Mouse (Mus musculus): ENCODE measurements around the gene Alg13.

Gene Alg13

DNA sequence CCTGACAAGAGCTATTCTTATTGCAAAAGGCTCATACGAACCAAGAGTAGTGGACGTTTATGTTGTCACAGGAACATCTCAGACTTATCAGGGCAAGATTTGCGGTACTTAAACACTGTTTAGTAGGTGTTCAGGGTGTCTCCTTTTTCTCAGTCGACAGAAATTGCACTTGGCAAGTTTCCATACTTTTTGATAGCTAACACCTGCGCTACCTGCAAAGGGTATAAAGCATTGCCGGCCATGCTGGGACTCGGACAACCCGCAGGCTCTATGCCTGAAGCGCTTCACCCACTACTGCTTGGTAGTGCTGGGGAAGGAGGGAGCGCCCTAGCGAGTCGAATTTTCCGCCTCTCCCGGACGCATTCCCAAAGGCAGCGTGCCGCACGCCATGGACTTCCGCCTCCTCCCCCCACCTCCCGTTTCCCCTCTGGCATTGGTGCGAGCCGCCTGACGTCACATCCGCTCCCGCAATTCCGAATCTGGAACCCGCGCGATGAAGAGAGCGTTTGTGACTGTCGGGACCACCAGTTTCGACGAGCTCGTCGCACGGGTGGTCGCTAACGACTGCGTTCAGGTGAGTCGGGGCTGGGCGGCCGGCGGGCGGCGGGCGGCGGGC, at the start of gene Alg13:
Alg13 (plus strand) TSS at position 257 of the 616 bp plus-strand sequence.
- DNase-seq (ENCODE audit: low spot score) = peak; percentile 25

DNA sequence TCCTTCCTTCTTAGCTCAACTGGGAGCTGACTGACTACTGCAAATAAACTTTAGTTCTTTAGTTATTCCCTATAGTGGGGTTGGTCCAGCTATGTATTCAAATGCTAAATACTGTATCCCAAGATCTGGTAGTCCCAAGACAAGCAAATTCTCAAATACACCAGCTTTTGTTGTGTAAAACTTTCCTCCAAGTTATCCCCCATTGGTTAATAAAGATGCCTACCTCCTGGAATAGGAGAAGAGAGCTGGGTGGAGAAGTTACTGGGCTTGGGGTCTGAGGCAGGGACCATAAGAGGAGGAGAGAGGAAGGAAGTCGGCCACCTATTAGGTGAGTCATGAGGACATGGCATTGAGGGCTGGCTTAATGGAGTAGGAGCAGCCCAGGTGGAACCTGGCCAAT, 49.0 kb upstream of the Alg13 start:
- DNase-seq (ENCODE audit: low spot score) = no peak

DNA sequence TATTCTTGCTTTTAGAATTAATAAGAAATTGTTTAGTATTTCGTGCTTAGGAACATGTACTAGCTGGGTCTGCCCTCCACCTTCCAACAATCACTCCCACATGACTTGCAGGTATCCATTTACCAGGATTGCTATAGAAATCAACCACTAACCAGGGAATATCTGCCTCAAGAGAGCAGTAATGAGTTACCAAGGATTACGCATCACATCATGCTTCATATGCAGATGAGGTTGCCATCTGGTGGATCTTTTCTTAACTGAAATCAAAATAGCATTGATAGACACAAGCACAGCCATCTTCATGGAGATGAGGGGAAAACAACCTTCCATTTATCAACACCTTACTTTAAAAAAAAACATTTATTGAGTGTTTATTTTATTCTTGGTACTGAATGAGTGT, 16.1 kb upstream of the Alg13 start:
- DNase-seq (ENCODE audit: low spot score) = no peak

DNA sequence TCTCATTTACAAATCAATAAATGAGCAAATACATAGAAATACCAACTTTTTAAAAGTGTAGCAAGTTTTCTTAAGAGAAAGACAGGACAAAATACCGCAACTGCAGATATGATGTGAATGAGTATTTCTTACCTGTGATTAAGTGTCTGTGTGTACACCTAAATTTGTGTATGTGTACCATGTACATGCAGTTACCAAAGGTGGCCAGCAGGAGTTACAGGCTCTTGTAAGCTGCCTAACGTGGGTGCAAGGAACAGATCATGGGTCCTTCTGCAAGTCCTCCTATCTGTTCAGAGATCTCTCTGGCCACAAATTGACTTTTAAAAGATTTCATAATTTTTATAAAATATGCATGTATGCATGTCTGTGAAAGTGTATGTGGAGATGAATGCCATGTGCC, 11.9 kb upstream of the Alg13 start:
- DNase-seq (ENCODE audit: low spot score) = no peak

DNA sequence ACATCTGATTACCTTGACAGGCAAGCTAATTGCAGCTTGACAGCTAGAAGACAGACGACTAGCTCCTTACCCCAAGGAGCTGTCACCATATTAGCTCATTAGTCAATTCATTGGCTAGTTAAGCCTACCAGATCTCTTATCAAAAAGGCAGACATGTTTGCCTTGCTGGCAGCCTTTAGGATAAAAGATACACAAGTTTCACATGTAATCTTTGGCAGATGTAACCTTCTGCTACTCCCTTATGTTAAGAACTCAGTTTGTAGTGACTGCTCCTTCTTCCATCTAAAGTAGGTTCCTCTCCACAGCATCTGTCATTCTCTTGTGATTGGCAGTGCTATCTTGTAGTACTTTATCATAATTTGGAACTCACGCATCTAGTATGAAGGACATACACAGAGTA, 3.6 kb upstream of the Alg13 start:
- DNase-seq (ENCODE audit: low spot score) = no peak

DNA sequence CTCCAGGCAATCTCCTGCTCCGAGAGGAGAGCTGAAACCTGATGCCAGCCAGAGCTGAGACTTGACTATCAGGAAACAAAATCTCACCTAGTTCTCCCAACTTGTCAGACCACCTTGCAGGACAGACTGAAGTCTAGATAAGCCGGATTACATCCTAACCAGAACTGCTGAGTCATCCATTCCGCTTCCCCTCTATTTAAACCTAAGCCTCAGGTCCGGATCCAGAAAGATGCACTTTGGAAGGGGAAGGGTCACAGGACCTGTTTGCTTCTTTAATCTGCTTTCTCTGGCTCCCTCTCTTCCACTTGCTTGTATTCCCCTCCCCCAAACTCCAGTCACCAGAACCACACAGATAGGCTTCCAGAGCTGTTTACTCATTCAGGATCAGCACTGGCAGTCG, 2.6 kb upstream of the Alg13 start:
- no peak for DNase-seq (ENCODE audit: low spot score)

DNA sequence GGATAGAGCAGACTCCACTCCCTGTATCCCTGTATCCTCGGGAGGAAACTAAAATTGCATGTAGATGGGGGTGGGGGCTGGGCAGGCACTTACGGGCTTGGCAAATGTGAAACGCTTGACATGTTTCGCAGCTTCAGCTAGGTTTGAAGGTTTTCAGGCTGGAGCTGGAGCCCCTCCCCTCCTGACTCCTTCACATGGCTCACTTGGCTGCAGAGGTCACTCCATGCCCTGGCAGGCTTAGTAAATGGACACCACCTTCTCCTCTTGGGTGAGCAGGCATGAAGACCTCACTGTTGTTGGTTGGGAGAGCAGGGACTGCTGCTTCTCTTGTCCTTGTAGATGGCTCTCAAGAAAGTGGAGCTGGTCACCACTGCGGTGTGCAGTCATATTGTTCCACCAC, 1.6 kb upstream of the Alg13 start:
- no peak for DNase-seq (ENCODE audit: low spot score)

DNA sequence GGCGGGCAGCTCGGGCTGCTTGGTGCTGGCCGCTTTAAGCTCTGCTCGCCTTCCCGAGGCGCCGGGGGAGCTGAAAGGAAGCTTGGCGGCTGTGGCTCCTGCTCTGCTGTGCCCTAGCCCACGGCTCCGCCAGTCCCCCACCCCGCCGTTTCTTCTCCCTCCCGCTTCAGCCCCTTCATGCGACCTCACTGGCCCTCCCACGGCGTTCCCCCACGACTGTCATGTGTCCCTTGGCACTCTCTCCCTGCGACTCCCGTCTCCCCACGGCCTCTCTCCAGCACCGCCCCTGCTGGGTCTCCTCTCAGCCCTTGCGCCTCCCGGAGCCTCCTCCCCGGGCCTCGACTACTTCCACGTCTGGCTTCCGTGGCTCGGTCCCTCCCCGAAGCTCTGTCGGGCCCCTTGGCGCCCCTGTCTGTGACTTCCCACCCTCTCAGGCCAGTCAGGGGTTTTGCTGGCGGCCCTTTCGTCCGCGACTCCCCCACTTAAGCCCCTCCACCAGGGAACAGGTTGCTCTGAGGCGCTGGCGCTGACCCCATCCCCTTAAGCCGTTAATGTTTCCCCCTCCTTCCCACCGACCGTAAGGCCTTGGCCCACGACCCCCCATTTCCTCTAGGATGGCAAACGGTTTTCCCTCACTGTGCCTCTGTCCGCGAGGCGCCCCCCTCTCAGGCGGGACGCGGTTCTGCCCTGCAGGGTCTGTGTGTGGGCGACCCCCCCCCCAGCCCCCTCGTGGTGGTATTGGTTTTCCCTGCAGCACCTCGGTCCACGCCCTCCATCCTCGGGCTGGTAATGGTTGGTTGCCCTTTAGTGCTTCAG, 768 bp downstream of the Alg13 start:
- no peak for DNase-seq (ENCODE audit: low spot score)

DNA sequence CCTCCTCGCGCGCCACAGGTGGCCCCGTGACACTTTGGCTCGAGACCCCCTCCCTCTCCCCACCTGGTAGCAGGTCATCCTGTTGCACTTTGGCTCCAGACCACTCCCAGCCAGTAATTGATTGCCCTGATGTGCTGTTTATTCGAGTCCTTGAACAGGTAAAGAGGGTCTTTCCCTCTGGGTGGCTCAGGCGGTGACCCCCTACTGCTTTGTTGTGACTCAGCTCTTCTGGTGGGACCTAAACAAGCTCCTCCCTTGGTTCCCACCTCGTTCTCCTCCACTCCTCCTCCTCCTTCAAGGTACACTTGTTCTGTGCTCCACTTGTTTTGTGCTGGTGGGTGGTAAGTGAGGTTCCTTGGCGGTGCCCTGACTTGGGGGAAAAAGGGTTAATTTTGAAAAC, 1.8 kb downstream of the Alg13 start:
- DNase-seq (ENCODE audit: low spot score) = no peak

DNA sequence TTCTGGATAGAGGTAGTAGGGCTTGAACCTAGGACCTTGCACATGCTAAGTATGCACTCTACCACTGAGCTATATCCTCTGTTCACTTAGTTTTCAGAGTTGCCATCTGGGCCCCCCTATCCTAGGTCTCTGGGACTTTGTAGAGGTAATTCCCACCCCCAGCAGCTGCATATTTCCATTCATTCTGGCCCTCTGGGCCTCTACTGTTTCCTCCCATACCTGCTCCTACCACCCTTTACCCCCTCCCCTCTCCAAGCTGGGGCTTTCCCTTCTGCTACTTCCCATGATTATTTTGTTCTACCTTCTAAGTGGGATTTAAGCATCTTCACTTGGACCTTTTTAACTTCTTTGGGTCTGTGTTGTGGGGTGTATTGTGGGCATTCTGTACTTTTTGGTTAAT, 7.8 kb downstream of the Alg13 start:
- no peak for DNase-seq (ENCODE audit: low spot score)

DNA sequence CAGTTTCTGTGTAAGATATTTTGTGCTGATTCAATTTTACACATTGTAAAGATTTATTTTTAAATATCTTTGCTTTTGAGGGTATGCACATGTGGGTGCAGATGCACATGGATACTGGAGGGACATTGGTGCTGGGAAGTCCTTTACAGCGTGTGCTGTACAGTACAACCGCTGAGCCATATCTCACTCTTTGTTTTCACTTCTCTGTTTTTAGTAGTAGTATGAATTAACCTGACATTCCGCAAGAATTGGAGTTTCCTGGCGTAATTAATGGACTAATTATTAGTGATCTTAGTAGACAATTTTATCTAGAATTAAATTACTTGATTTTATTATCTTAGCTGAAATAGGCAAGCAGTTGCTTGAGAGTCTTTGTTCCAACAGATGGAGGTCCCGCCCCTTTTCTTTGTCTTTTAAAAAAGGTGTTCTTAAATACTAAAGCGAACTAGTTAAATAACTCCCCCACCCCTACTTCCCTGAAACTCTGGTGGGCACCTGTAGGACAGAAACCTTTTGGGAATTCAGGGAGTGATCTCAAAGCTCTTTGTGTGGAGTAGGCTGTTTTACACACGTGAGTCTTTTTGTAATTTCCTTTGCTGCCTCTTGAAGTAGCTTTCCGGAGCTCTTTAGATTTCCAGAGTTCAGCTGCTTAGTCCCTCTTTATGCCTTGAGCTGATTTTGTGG, 17.9 kb downstream of the Alg13 start:
- no peak for DNase-seq (ENCODE audit: low spot score)

DNA sequence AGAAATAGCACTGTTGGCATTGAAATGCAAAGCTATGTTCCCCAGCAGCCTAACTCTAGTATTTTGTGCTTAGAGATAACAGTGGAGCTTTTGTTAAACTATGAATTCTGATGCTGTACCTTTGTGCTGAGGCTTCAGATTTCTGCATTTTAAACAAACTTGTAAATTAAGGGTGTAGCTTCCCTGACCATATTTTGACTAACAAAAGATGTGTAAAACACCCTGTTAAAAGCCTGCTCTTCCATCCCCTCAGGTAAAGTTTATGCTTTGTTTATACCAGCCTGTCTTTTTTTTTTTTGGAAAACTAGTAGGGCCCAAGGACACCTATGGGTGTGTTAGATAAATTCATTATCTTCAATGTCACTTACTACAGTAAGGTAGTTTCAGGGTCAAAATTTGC, 20.3 kb downstream of the Alg13 start:
- DNase-seq (ENCODE audit: low spot score) = no peak

DNA sequence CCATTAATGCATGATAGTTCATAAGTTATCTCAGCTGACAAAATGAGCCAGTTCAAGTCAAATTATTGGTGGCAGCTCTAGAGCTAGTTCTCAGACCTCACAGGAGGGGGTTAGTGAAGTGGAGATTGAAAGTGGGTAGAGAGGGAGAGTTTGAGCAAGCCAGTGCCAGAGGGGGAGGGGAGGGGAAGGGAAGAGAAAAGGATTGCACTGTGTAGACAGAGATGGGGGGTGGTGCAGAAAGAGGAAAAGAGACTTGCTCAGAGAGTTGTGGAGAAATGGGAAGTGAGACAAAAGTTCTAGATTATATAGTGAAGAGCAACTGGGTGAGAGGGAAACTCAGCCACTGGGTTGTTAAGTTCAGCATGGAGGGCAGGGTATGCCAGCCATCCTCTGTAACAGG, 20.8 kb downstream of the Alg13 start:
- DNase-seq (ENCODE audit: low spot score) = no peak

DNA sequence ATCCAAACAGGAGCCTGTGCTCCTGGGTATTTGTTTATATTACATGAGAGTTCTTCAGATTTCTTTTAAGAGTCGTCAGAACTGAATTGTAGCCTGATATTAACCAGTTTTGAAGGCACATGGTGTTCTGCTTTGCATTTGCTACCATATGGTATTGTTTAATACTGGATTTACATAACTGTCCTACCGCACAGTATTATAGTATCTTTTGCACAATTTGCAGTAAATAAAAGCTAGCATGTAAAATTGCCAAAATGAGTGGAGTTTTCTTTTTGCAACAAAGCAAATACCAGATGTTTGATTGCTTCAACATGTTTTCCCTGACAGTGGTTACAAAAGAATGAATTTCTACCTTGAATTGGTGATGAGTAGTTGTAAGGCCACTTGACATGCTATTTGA, 56.6 kb downstream of the Alg13 start:
- DNase-seq (ENCODE audit: low spot score) = no peak

DNA sequence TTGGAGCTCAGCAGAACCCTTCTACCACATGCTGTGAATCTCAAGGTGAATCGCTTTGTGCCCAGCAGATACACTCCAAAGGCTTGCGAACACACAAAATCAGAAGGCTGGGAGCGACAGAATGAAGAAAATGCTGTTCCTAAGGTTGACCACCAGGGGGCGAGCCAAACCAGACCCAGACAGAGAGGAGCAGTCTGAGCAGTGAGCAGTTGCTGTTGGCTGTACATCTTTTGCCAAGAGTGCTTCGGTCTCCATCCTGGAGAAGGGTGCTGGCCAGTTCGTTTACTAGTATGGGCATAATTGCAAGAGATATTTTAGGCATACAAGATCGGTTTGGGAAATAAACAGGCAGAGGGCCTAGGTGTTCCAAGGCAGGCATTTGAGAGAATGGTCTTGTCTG, 85.9 kb downstream of the Alg13 start:
- DNase-seq (ENCODE audit: low spot score) = peak; percentile 9

DNA sequence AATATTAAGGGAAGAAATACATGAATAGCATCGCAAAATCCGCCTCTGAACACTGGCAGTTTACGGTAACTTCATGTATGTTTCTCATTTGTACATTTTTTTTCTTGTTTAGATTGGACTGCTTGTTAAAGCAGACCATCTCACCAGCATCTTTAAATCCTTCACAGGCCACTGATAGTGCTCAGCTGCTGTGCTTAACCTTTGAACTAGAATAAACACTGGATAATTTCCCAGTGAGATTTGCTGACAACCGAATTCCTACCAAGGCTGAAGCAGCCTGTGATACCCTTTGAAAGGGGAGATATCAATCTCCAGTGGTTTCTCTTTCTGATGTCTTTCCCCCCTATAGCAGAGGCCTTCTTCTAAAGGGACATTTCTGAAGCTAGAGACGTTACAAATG, 90.4 kb downstream of the Alg13 start:
- DNase-seq (ENCODE audit: low spot score) = no peak

DNA sequence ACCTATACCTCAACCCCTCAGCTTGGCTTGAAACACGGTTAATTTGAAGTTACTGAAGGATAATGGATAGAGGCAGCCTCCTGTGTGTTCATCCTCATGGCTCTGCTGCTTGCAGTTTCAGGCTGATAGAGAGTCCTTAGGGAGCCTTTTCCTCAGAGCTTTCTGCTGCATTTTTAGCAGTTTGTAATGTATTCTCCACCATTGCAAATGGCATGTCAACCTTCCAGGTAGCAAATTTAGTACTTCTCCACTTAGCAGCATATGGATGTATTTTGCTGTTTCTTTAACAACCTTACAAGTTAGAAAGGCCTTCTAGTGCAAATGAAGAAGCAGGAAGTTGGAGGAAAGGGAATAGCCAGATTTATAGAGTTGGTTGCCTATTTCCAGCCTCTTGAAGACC, 102.7 kb downstream of the Alg13 start:
- no peak for DNase-seq (ENCODE audit: low spot score)

DNA sequence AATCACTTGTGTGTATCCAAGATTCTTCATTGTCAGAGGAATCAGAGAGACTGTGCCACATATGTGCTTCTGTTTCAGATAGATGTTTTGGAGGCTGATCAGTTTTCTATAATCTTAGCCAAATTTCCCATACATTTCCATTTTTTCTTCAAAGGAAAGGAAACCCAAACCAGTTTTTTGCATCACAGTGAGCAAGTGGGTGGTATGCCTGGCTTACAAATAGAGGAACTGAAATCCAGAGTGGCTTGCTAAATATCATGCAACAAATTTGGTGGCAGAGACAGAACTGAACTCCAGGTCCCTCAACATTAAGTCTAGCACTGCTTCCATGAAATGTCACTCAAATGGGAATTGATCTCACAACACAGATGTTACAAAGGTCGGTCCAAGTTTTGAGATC, 103.5 kb downstream of the Alg13 start:
- DNase-seq (ENCODE audit: low spot score) = no peak

DNA sequence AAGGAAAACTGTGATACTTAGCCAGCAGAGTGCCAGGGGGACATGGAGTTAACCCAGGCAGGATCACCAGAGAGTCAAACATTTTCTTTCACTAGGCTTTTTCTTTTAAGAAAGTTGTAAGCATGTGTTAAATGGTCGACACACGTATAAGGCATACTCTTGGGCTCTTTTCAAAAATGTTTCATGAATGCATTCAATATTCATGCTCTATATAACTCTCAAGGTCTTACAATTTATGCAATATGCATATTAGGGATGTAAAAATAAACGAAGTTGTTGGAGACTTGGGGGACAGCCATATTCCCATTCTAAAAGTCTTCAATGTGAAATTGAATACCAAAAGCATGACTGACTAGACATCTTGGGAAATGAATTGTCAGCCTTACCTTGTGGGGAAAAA, 106.2 kb downstream of the Alg13 start:
- no peak for DNase-seq (ENCODE audit: low spot score)
